Mouse (Mus musculus): ENCODE results near the gene Ldhb.

- TF ChIP-seq E2F4 (IDR thresholded peaks at IDR 0.05; ENCODE audit: insufficient replicate concordance, low read depth, low read length) (no peak), NRF1 (IDR thresholded peaks at IDR 0.05; ENCODE audit: low read depth, low read length) (no peak), POLR2A (IDR thresholded peaks at IDR 0.05; ENCODE audit: low read depth, low read length) (no peak), ZC3H11A (IDR thresholded peaks at IDR 0.05; ENCODE audit: low read depth, low read length) (no peak), NELFE (IDR thresholded peaks at IDR 0.05; ENCODE audit: low read depth, low read length) (no peak), CTCF (conservative IDR thresholded peaks at IDR 0.05 in 1 of 2, IDR thresholded peaks at IDR 0.05 in 1 of 2; ENCODE audit: low read depth in 2 of 2, low read length in 2 of 2) (no peak), MXI1 (IDR thresholded peaks at IDR 0.05; ENCODE audit: low read depth, low read length) (no peak), HCFC1 (IDR thresholded peaks at IDR 0.05; ENCODE audit: low read depth, low read length) (no peak), TCF12 (IDR thresholded peaks at IDR 0.05; ENCODE audit: low read depth, low read length) (no peak), SIN3A (IDR thresholded peaks at IDR 0.05; ENCODE audit: low read length) (no peak), EP300 (IDR thresholded peaks at IDR 0.05; ENCODE audit: low read length) (no peak)
These were observed at the start of gene Ldhb for GRCm38 (mm10) chr6:142507785-142508162.
